Mouse (Mus musculus) ES-Bruce4 (cell line): ENCODE measurements around the gene Sult4a1. TPM values are rescaled to one million over a fixed set of nuclear protein-coding genes. Genes with fewer than 3 reads are reported as not detected.

Experiments used
- H3K27ac ChIP-seq: 2 replicates; pipeline ENCODE4 v1.5.1; 2012; ENCODE audit warnings: low read length, inconsistent platforms; ENCODE audit not compliant: insufficient read depth
- H3K27me3 ChIP-seq: 2 replicates; pipeline ENCODE4 v1.6.1; 2012; ENCODE audit warnings: mild to moderate bottlenecking, low read length, inconsistent platforms; ENCODE audit not compliant: control insufficient read depth, poor library complexity, insufficient read depth, severe bottlenecking
- H3K36me3 ChIP-seq: 2 replicates; pipeline ENCODE4 v1.6.1; 2012; ENCODE audit warnings: inconsistent platforms, mild to moderate bottlenecking, low read length, moderate library complexity; ENCODE audit not compliant: control insufficient read depth, poor library complexity, insufficient read depth, severe bottlenecking
- H3K4me1 ChIP-seq: one replicate; pipeline ENCODE4 v1.8.1; 2011; ENCODE audit warnings: low read length; ENCODE audit not compliant: control insufficient read depth, insufficient read depth
- H3K4me3 ChIP-seq: 2 replicates; pipeline ENCODE4 v1.5.1; 2011; ENCODE audit warnings: low read depth, mild to moderate bottlenecking, low read length
- H3K9ac ChIP-seq: 2 replicates; pipeline ENCODE4 v1.6.1; 2012; ENCODE audit warnings: low read depth, mild to moderate bottlenecking, inconsistent platforms; ENCODE audit not compliant: poor library complexity, severe bottlenecking
- H3K9me3 ChIP-seq: replicated peaks from 2 replicates; pipeline ENCODE4 v1.6.1; 2012; ENCODE audit warnings: mild to moderate bottlenecking, low read length, inconsistent platforms; ENCODE audit not compliant: control insufficient read depth, poor library complexity, insufficient read depth, severe bottlenecking
- CTCF ChIP-seq: IDR thresholded peaks from one replicate; pipeline ENCODE4 v1.8.1; 2011; ENCODE audit warnings: low read depth, low read length
- EP300 ChIP-seq: IDR thresholded peaks from 2 replicates; pipeline ENCODE4 v1.6.1; 2011; ENCODE audit warnings: low read depth, low read length; ENCODE audit not compliant: insufficient read depth
- POLR2A ChIP-seq: IDR thresholded peaks from one replicate; pipeline ENCODE4 v1.8.1; 2011; ENCODE audit warnings: low read length; ENCODE audit not compliant: insufficient read depth
- polyA plus RNA-seq: library from polyadenylated mRNA; stranded (reverse); fragments of >200 nt; gene quantifications from 2 replicates; pipeline ENCODE4 v1.2.4, GENCODE M21; 2011; ENCODE audit warnings: low read depth; ENCODE audit not compliant: missing spikeins, insufficient read depth, insufficient read length

Sult4a1 gene
- polyA plus RNA-seq, 1 experiment, result 16.2 TPM

GRCm38 (mm10) chr15:84073911-84074704 is 31.4 kb downstream of the Sult4a1 start:
- Histone ChIP-seq H3K9ac (0 out of 2 replicates have a peak overlapping the region, but pooled peaks have one; percentile 24), H3K9me3 (no peaks in the 10 kb centered on the region), H3K27me3 (no peaks in the 10 kb centered on the region), H3K36me3 (no peaks in the 10 kb centered on the region), H3K4me1 (no peaks in the 10 kb centered on the region), H3K4me3 (peak overlapping the region; percentile 43), H3K27ac (no peak overlapping the region)
- TF ChIP-seq CTCF, result peak; percentile 98
- no peak for TF ChIP-seq POLR2A
- no peak for TF ChIP-seq EP300

- H3K9me3 ChIP-seq, result no peaks in the 10 kb centered on the region
- no peaks in the 10 kb centered on the region for H3K27me3 ChIP-seq
- no peak overlapping the region for H3K4me3 ChIP-seq
- H3K36me3 ChIP-seq, result no peaks in the 10 kb centered on the region
- no peak overlapping the region for H3K27ac ChIP-seq
- peaks cover 1% of the 10 kb centered on the region for H3K4me1 ChIP-seq
- no peak overlapping the region for H3K9ac ChIP-seq
- TF ChIP-seq EP300 (no peak), POLR2A (no peak), CTCF (no peak)
These were observed 32.5 kb downstream of the Sult4a1 start for GRCm38 (mm10) chr15:84073058-84073457.

GRCm38 (mm10) chr15:84072226-84072625 is 33.3 kb downstream of the Sult4a1 start:
- H3K4me1 ChIP-seq, result peaks cover 1% of the 10 kb centered on the region
- H3K9ac ChIP-seq, result no peak overlapping the region
- no peak overlapping the region for H3K27ac ChIP-seq
- no peak overlapping the region for H3K4me3 ChIP-seq
- no peaks in the 10 kb centered on the region for H3K27me3 ChIP-seq
- no peaks in the 10 kb centered on the region for H3K36me3 ChIP-seq
- TF ChIP-seq POLR2A, result no peak
- no peak for TF ChIP-seq EP300
- TF ChIP-seq CTCF, result peak; percentile 64
- H3K9me3 ChIP-seq, result no peaks in the 10 kb centered on the region

- no peak overlapping the region for H3K27ac ChIP-seq
- no peak overlapping the region for H3K9ac ChIP-seq
- no peaks in the 10 kb centered on the region for H3K27me3 ChIP-seq
- H3K4me1 ChIP-seq, result peaks cover 1% of the 10 kb centered on the region
- no peaks in the 10 kb centered on the region for H3K9me3 ChIP-seq
- H3K4me3 ChIP-seq, result peak overlapping the region; percentile 3; the same call in 1 of the 2 replicates
- TF ChIP-seq EP300, result no peak
- TF ChIP-seq POLR2A, result no peak
- no peak for TF ChIP-seq CTCF
- no peaks in the 10 kb centered on the region for H3K36me3 ChIP-seq
These were observed 35.4 kb downstream of the Sult4a1 start for GRCm38 (mm10) chr15:84070116-84070676.

GRCm38 (mm10) chr15:84069455-84070050 is 36.0 kb downstream of the Sult4a1 start:
- TF ChIP-seq EP300, result no peak
- TF ChIP-seq CTCF, result no peak
- TF ChIP-seq POLR2A, result no peak
- Histone ChIP-seq H3K9me3 (no peaks in the 10 kb centered on the region), H3K27me3 (no peaks in the 10 kb centered on the region), H3K4me3 (no peak overlapping the region), H3K9ac (no peak overlapping the region), H3K4me1 (peaks cover 1% of the 10 kb centered on the region), H3K27ac (no peak overlapping the region), H3K36me3 (no peaks in the 10 kb centered on the region)
